Mouse (Mus musculus) liver, embryonic 14.5 days (tissue): ENCODE measurements at regions not wholly inside any gene's neighbourhood (a gene's known extent, or its start where the extent isn't known, plus 50 kb on each side); places are given as distances from the start of the nearest gene placed in this dataset.

ENCODE experiments used
- CTCF ChIP-seq: IDR thresholded peaks from 2 replicates; pipeline ENCODE4 v1.5.1; 2016; ENCODE audit warnings: antibody characterized with exemption, low read depth, control low read depth
- EP300 ChIP-seq: IDR thresholded peaks from 2 replicates; pipeline ENCODE4 v1.6.1; 2016; ENCODE audit warnings: antibody characterized with exemption, low read depth

DNA sequence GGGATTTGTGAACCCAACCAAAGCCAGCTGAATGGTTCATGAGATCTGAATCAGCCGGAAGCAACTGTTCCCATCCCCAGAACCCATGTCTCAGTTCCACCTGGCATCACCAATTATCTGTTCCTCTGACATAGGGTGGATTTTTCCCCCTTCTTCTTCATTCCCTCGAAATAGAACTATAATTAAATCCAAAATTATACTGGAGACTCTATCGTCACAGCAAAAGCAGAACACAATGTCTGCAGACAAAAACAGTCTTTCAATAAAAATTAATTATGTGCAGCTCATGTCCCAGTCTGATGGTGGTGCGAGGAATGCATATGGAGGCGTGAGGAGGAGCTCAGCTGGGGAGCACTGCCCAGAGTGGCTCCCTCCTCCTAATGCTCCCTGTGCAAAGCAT lies 280.4 kb downstream of the Emp1 start:
- TF ChIP-seq CTCF (no peak), EP300 (no peak)
